Mouse (Mus musculus) central nervous system, embryonic 14 days (tissue): ENCODE results near the gene Marcks. TPM values are rescaled to one million over a fixed set of nuclear protein-coding genes. Genes with fewer than 3 reads are reported as not detected.

Experiments
- polyA plus RNA-seq: library from polyadenylated mRNA; depleted of rRNA; stranded (reverse); fragments of >200 nt; gene quantifications from 2 replicates; pipeline ENCODE4 v1.2.3, GENCODE M21; 2012; rRNA removed

Gene Marcks
- 292 and 306 TPM in 2 replicates for polyA plus RNA-seq

GRCm38 (mm10) chr10:37138778-37139442 is at the start of gene Marcks:
TSS of gene Marcks (minus strand) at chr10:37138920.

Other genes starting within 250 kb of the Marcks start
- gene Hdac2, start 164.4 kb downstream of the Marcks start, polyA plus RNA-seq: 217 and 249 TPM in 2 replicates